Comparison of ENCODE assay signal across 12 mouse cellular contexts in the genomic region with DNA sequence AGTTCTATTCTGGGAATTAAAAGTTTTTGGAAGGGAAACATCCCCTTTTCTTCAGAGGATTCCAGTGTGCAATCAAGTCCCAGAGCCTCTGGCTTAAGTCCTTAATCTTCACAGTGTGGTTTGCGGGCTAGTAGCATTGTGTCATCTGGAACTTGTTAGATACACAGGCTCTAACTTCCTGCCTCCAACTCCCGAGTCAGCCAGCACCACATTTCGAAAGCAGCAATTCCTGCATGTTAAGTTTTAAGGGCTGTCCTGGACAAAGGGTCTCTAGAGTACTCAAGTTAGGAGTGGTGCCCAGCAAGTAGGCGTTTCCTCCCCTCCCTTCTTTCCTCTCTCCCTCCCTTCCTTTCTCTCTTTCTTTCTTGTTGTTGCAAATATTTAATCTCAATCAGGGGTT. TPM values are rescaled to one million over a fixed set of nuclear protein-coding genes. Genes with fewer than 3 reads are reported as not detected.
DNase-seq lines count a peak whose midpoint lies in the region; ATAC-seq lines count a peak whose summit lies in the region.
"Had no signal": no experiment of that assay in that cellular context is flagged by ENCODE, and none has a peak within 500 bp of the region (broad histone marks: within the 10 kb centered on the region; RNA-seq: fewer than 3 reads in every experiment).

No protein-coding gene starts in this region.

- no peaks in the 10 kb centered on the region for H3K27me3 ChIP-seq in hindbrain, embryonic 10.5 days (ENCODE audit: insufficient read depth, poor library complexity, severe bottlenecking)
- H3K27me3 ChIP-seq in hindbrain, embryonic 11.5 days (ENCODE audit: control insufficient read depth, insufficient read depth, low read length), result no peaks in the 10 kb centered on the region
- H3K27me3 ChIP-seq in embryonic facial prominence, embryonic 15.5 days, result no peaks in the 10 kb centered on the region
- no peaks in the 10 kb centered on the region for H3K27me3 ChIP-seq in limb, embryonic 11.5 days (ENCODE audit: control insufficient read depth, insufficient read depth, low read length)
- H3K27me3 ChIP-seq: midbrain, embryonic 15.5 days had no signal

- H3K4me1 ChIP-seq in hindbrain, embryonic 10.5 days (replicated peaks), result no peaks in the 10 kb centered on the region
- no peaks in the 10 kb centered on the region for H3K4me1 ChIP-seq in hindbrain, embryonic 11.5 days (replicated peaks; ENCODE audit: control insufficient read depth, insufficient read depth, low read length)
- H3K4me1 ChIP-seq in embryonic facial prominence, embryonic 15.5 days, result peaks cover 4% of the 10 kb centered on the region; the same call in 1 of the 2 replicates
- no peaks in the 10 kb centered on the region for H3K4me1 ChIP-seq in limb, embryonic 11.5 days (ENCODE audit: control insufficient read depth, insufficient read depth, low read length)
- H3K4me1 ChIP-seq: midbrain, embryonic 15.5 days had no signal

- H3K9me3 ChIP-seq in hindbrain, embryonic 10.5 days, result no peaks in the 10 kb centered on the region
- no peaks in the 10 kb centered on the region for H3K9me3 ChIP-seq in hindbrain, embryonic 11.5 days (ENCODE audit: control insufficient read depth, low read length)
- no peaks in the 10 kb centered on the region for H3K9me3 ChIP-seq in embryonic facial prominence, embryonic 15.5 days (replicated peaks)
- no peaks in the 10 kb centered on the region for H3K9me3 ChIP-seq in limb, embryonic 11.5 days (ENCODE audit: control insufficient read depth, low read length)
- H3K9me3 ChIP-seq: midbrain, embryonic 15.5 days had no signal

- H3K36me3 ChIP-seq in hindbrain, embryonic 10.5 days, result no peaks in the 10 kb centered on the region
- H3K36me3 ChIP-seq in hindbrain, embryonic 11.5 days (ENCODE audit: control insufficient read depth, insufficient read depth, low read length), result no peaks in the 10 kb centered on the region
- no peaks in the 10 kb centered on the region for H3K36me3 ChIP-seq in embryonic facial prominence, embryonic 15.5 days
- H3K36me3 ChIP-seq in limb, embryonic 11.5 days (ENCODE audit: control insufficient read depth, insufficient read depth, low read length), result no peaks in the 10 kb centered on the region
- H3K36me3 ChIP-seq: midbrain, embryonic 15.5 days had no signal

- H3K4me3 ChIP-seq in hindbrain, embryonic 10.5 days, result no peak overlapping the region
- H3K4me3 ChIP-seq in hindbrain, embryonic 11.5 days (ENCODE audit: low read depth, low read length), result no peak overlapping the region
- no peak overlapping the region for H3K4me3 ChIP-seq in embryonic facial prominence, embryonic 15.5 days (replicated peaks)
- H3K4me3 ChIP-seq in limb, embryonic 11.5 days (ENCODE audit: low read depth, low read length), result no peak overlapping the region
- H3K4me3 ChIP-seq: heart, adult 2 months; midbrain, embryonic 15.5 days had no signal

- no peak overlapping the region for H3K9ac ChIP-seq in hindbrain, embryonic 11.5 days (ENCODE audit: low read depth, low read length)
- H3K9ac ChIP-seq in embryonic facial prominence, embryonic 15.5 days, result no peak overlapping the region
- H3K9ac ChIP-seq in limb, embryonic 11.5 days (ENCODE audit: low read length), result no peak overlapping the region
- H3K9ac ChIP-seq: midbrain, embryonic 15.5 days had no signal

- H3K4me2 ChIP-seq in hindbrain, embryonic 11.5 days (replicated peaks; ENCODE audit: low read depth, low read length), result no peak overlapping the region
- no peak overlapping the region for H3K4me2 ChIP-seq in embryonic facial prominence, embryonic 15.5 days (replicated peaks)
- H3K4me2 ChIP-seq in limb, embryonic 11.5 days (ENCODE audit: low read depth, severe bottlenecking), result no peak overlapping the region
- H3K4me2 ChIP-seq: midbrain, embryonic 15.5 days had no signal

- DNase-seq in hindbrain, embryonic 10.5 days (ENCODE audit: low spot score), result peak; percentile 10
- no peak for DNase-seq in hindbrain, embryonic 11.5 days (ENCODE audit: low spot score)
- peak; percentile 73 for DNase-seq in limb, embryonic 11.5 days (ENCODE audit: low spot score)
- DNase-seq in mesoderm, embryonic 11.5 days (ENCODE audit: low read depth, low spot score), result peak; percentile 6
- DNase-seq in frontal cortex, postnatal 25 days (ENCODE audit: low spot score in 2 of 2), result no peak
- no peak for DNase-seq in urinary bladder, adult 2 months (ENCODE audit: low spot score)
- no peak for DNase-seq in layer of hippocampus, postnatal 36 days
- DNase-seq: adrenal gland, postnatal 36 days; right cerebral cortex, adult 18-20 months had no signal

- WGBS in hindbrain, embryonic 10.5 days, result 48% methylated on average over 4 of the region's 4 CpGs
- WGBS in hindbrain, embryonic 11.5 days, result 49% methylated on average over 4 of the region's 4 CpGs
- 18% methylated on average over 4 of the region's 4 CpGs for WGBS in embryonic facial prominence, embryonic 15.5 days
- WGBS in limb, embryonic 11.5 days, result 14% methylated on average over 4 of the region's 4 CpGs

- no peak overlapping the region for H3K27ac ChIP-seq in hindbrain, embryonic 10.5 days
- no peak overlapping the region for H3K27ac ChIP-seq in hindbrain, embryonic 11.5 days (ENCODE audit: low read depth, low read length)
- H3K27ac ChIP-seq in embryonic facial prominence, embryonic 15.5 days (replicated peaks), result peak overlapping the region; percentile 83
- H3K27ac ChIP-seq in limb, embryonic 11.5 days (replicated peaks; ENCODE audit: low read depth, low read length), result peak overlapping the region; percentile 58; the same call in 1 of the 2 replicates
- H3K27ac ChIP-seq: heart, adult 2 months; midbrain, embryonic 15.5 days had no signal

- ATAC-seq in hindbrain, embryonic 11.5 days (ENCODE audit: low FRiP score), result no peak
- ATAC-seq in embryonic facial prominence, embryonic 15.5 days (ENCODE audit: insufficient number of reproducible peaks, low FRiP score, low TSS enrichment, low read depth), result peak; percentile 89
- peak; percentile 71; the same call in 1 of the 2 replicates for ATAC-seq in limb, embryonic 11.5 days (ENCODE audit: insufficient number of reproducible peaks, low FRiP score, low TSS enrichment, low read depth)
- ATAC-seq: midbrain, embryonic 15.5 days had no signal

RNA-seq across cellular contexts. Expression of a gene that starts 7.0 kb away (rescaled TPM):
- polyA plus RNA-seq in hindbrain, embryonic 10.5 days (2016; fragmentation: Nextera tagmentation; extraction: Ambion mirVana), result 0.14 and 0.27 TPM in 2 replicates
- 0.42 and 0.71 TPM in 2 replicates for polyA plus RNA-seq in hindbrain, embryonic 11.5 days (2014; fragmentation: Nextera tagmentation; extraction: Ambion mirVana)
- 0.34 and 0.61 TPM in 2 replicates for polyA plus RNA-seq in embryonic facial prominence, embryonic 15.5 days (2015; fragmentation: Nextera tagmentation; extraction: Ambion mirVana)
- polyA plus RNA-seq in limb, embryonic 11.5 days (2014; fragmentation: Nextera tagmentation; extraction: Ambion mirVana), result 0.01 TPM in 2 replicates
- 0.01 TPM in 2 replicates for polyA plus RNA-seq in urinary bladder, adult 2 months (2012; rRNA removed)
- total RNA-seq in layer of hippocampus, postnatal 36 days (2021), result under 1 TPM; 0.42 to 0.68 TPM

RNA-seq across cellular contexts. Expression of a gene that starts 19.8 kb away (rescaled TPM):
- polyA plus RNA-seq in hindbrain, embryonic 10.5 days (2016; fragmentation: Nextera tagmentation; extraction: Ambion mirVana), result 167 and 179 TPM in 2 replicates
- 177 and 188 TPM in 2 replicates for polyA plus RNA-seq in hindbrain, embryonic 11.5 days (2014; fragmentation: Nextera tagmentation; extraction: Ambion mirVana)
- 143 and 151 TPM in 2 replicates for polyA plus RNA-seq in embryonic facial prominence, embryonic 15.5 days (2015; fragmentation: Nextera tagmentation; extraction: Ambion mirVana)
- polyA plus RNA-seq in limb, embryonic 11.5 days (2014; fragmentation: Nextera tagmentation; extraction: Ambion mirVana), result 175 and 176 TPM in 2 replicates
- polyA plus RNA-seq in urinary bladder, adult 2 months (2012; rRNA removed), result 140 and 157 TPM in 2 replicates
- 100 to 1,000 TPM; 135 to 149 TPM for total RNA-seq in layer of hippocampus, postnatal 36 days (2021)

Comparison
In these comparisons a context has a peak if more than half of its experiments do, and no peak if none do; other contexts are left out.
1. DNase-seq: peak in hindbrain, embryonic 10.5 days (single experiment), limb, embryonic 11.5 days (single experiment) and mesoderm, embryonic 11.5 days (single experiment); none in hindbrain, embryonic 11.5 days (single experiment), frontal cortex, postnatal 25 days (0 of 2), urinary bladder, adult 2 months (single experiment) and layer of hippocampus, postnatal 36 days (0 of 2).
2. H3K27ac ChIP-seq: peak in embryonic facial prominence, embryonic 15.5 days (single experiment) and limb, embryonic 11.5 days (single experiment); none in hindbrain, embryonic 10.5 days (single experiment) and hindbrain, embryonic 11.5 days (single experiment).